Mouse (Mus musculus) embryonic stem cell, embryonic (primary cell): ENCODE results near the gene Ubr3.
"Not testable (repeated sequence)": the region's sequence is repeated elsewhere in the genome, so short reads cannot be mapped to it uniquely, and the experiment has no call there.

ENCODE experiments used
- CTCF ChIA-PET, 4 experiments: fragments of 300-600 bp in 2 of 4; fragments of 350-600 bp in 2 of 4; sonication (Branson Sonifier 250); formaldehyde crosslinking; loops; one replicate each; lab custom pipeline; 2022; ENCODE audit warnings: inconsistent platforms in 2 of 4; lab: Charles Lee
- POLR2A ChIA-PET, 4 experiments: fragments of 300-600 bp in 2 of 4; fragments of 350-600 bp in 2 of 4; sonication (Branson Sonifier 250); formaldehyde crosslinking; loops; one replicate each; lab custom pipeline; 2022; ENCODE audit warnings: antibody characterized with exemption in 4 of 4, inconsistent platforms in 1 of 4; lab: Charles Lee

Ubr3 gene

DNA sequence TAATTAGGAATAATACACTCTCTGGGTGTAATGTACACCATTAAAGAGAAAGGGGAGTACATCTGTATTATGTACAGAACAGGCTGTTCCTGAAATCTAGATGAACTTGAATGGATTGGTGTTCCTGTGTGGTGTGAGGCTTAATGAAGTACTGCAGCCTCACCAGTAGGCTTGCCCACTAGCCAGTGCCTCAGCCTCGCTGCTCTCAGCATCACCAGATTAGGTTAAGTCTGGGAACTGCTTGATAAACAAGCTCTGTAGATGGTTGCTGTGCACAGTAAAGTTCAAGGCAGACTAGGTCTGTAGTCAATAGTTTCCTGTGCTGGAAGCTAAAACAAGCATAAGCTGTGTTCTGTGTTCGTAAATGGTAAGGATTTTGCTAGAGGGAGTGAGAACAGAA, 60.6 kb downstream of the Ubr3 start:
- POLR2A ChIA-PET, result interaction anchor here in 1 of 4 experiments (0.9 to 1.5 kb wide), 2 partner anchors 8 to 62 kb away, joined by 3 read pairs; no protein-coding TSS in a partner anchor
- CTCF ChIA-PET, result no interaction called here

DNA sequence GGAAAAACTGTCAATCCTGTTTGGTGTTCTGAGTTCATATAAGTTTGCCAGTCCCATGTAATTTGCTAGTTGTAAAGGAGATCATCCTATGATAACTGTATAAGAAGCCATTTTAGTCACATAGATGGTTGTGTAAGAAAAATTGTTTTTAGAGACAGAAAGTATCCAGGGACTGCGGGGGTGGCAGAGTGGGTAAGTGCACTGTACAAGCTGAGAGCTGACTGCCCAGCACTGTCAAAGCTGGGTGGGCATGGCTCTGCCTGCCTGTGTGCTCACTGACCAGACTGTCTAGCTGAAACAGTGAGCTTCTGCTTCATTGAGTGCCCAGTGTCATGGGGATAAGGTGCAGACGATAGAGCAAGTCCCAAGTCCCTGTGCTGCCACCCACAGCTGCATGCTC, 77.8 kb downstream of the Ubr3 start:
- ChIA-PET CTCF (interaction anchor here in 2 of 4 experiments (0.7 to 0.8 kb wide), 2 partner anchors 65 to 172 kb away, joined by 3 to 6 read pairs; no protein-coding TSS in a partner anchor), POLR2A (interaction anchor here in 1 of 4 experiments (1.0 kb wide), 1 partner anchor 18 kb away, joined by 7 read pairs; no protein-coding TSS in a partner anchor)

DNA sequence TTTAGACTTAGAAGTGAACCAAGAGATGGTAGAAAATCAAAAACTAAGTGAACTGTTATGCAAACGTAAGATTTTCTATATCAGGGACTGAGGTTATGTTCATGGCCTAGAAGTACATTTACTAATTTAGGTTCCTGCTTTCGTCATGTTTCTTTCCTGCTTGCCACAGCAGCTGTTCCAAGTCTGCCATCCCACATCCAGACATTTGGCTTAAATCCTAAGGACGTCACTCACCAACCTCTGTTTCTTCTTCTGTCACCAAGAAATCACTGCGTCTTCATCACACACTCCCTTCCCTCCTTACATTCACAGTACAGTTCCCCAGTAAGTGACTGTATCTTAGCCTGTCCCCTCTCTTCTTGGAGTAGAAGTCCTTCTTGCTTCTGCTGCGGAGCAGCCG, 92.2 kb downstream of the Ubr3 start:
- POLR2A ChIA-PET, result interaction anchor here in 1 of 4 experiments (0.6 kb wide), 1 partner anchor 86 kb away, joined by 5 read pairs; no protein-coding TSS in a partner anchor

DNA sequence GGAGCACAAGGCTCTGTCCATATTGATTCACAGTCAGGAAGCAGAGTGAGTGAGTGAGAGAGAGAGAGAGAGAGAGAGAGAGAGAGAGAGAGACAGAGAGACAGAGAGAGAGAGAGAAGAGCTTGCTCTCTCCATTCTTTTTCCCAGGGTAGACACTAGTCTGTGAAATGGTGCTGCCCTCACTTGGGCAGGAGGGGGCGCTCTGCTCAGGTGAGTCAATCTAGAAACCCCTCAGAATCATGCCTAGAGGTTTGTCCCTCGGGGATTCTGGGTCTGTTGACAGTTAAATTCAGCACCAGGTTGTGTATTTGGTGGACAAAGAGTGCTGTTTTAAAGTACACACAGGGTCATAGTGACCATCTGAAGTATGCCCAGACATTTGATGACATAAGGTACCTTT, 93.6 kb downstream of the Ubr3 start:
- CTCF ChIA-PET, result interaction anchor here (0.6 to 1.1 kb wide), 10 partner anchors 11 to 719 kb away, joined by 3 to 7 read pairs (median 3); no protein-coding TSS in a partner anchor
- POLR2A ChIA-PET, result interaction anchor here in 1 of 4 experiments (1.3 kb wide), 1 partner anchor 16 kb away, joined by 3 read pairs; no protein-coding TSS in a partner anchor

More for the DNA sequence above, 92.2 kb downstream of the Ubr3 start:
- CTCF ChIA-PET, result no interaction called here

DNA sequence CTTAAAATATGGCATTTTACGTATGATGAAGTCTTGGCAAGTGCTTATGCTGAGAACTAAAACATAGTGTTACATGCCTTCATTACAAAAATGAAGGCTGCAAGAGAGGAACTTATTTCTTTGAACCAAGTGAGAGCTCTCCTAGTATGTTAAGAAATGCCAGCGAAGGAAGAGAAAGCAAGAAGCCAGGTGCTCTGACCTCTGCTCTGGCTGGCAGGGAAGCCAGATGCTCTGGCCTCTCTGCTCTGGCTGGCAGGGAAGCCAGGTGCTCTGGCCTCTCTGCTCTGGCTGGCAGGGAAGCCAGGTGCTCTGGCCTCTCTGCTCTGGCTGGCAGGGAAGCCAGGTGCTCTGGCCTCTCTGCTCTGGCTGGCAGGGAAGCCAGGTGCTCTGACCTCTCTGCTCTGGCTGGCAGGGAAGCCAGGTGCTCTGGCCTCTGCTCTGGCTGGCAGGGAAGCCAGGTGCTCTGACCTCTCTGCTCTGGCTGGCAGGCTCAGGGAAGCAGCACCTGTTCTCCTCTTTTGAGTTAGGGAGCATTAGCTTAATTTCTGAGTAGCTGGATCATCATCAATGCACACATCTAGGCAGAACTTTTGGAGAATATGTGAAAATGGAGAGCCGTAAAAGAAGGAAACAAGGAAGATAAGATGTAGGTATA, 97.2 kb downstream of the Ubr3 start:
- CTCF ChIA-PET, result not testable (repeated sequence)
- POLR2A ChIA-PET, result interaction anchor here in 1 of 4 experiments (1.1 kb wide), 1 partner anchor 53 kb away, joined by 3 read pairs; no protein-coding TSS in a partner anchor

DNA sequence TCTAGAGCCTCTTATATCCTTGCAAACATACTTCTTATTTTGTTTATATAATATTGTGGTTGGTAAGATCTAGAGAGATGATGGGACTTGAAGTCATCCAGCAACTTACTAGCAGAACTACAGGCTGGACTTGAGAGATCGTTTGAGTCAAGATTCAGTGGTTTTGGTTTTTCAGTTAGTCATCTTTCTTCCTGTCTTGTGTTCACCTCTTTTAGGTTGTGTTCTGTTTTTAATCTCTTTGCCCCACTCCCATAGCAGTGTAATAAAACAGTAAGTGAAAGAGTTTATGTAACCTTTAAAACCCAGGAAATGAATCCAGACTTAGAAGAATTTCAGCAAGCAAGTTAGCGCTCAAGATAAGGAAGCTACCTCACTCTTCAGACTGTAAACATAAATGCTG, 97.7 kb downstream of the Ubr3 start:
- POLR2A ChIA-PET, result interaction anchor here in 2 of 4 experiments (0.8 to 1.1 kb wide), 2 partner anchors 20 to 53 kb away, joined by 3 read pairs; no protein-coding TSS in a partner anchor
- CTCF ChIA-PET, result no interaction called here

DNA sequence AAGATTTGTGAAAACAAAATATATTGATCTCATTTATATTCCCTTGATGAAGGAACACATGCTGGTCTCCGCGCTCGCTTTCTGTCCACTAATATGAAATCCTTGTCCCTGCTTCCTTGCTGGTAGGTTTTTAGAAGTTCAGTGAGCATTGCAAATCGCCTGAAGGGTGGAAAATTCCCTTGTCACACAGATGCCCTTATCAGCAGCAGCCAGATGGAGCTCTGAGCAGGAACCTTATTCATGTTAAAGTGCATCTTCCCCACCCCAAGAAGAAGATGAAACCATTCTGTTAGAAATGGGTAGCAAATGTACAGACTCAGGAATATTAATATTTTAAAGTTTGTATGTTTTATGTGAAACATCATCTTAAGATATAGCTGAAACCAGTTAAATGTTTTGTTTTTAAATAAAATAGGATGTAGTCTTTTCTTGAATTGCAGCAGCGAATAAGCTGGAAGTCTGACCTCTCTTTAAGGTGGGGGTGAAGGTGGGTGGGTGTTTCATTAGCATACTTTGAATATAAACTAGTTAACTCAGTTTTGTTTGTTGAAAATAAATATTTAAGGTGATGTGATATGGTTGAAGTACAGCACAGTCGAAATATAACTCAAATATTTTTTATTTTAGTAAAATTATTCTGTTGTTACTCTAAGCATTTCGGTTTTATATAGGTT, 102.2 kb downstream of the Ubr3 start:
- ChIA-PET CTCF (no interaction called here), POLR2A (no interaction called here)

DNA sequence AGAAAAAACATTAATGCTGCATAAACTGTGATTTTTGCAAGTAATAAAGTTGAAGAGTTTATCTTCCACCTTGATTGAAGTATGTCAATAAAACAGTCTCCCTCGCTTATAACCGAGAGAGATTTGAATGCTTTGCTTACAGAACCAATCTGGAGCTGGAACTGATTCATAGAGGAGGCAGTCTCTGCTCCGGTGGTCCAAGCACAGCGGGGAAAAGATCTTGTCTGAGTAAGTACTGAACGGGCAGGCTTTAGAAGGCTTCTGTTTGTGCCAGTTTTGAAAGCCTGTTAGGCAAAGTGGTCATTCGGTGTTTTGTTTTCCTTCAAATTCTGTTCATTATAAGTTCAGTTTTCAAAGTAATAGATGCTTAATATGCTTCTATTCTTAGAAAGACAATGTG, 103.3 kb downstream of the Ubr3 start:
- POLR2A ChIA-PET, result no interaction called here
- CTCF ChIA-PET, result no interaction called here

DNA sequence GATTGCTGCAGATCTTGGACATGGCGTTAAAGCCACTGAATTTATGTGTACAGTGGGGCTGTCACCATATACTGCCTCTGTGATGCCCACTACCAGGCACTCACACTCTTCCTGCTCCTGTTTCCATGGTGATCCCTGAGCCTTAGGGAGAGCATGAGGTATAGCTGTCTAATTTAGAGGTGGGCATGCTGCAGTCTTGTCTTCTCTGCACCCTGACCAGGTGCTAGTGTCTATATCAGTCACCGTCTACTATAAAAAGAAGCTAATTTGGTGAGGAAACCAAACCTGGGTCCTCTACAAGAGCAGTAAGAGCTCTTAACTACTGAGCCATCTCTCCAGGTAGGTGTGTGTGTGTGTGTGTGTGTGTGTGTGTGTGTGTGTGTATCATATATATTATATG, 109.4 kb downstream of the Ubr3 start:
- ChIA-PET CTCF (interaction anchor here in 1 of 4 experiments (0.6 kb wide), 1 partner anchor 22 kb away, joined by 3 read pairs; no protein-coding TSS in a partner anchor), POLR2A (interaction anchor here (0.6 to 1.5 kb wide), 10 partner anchors 8 to 27 kb away, joined by 3 to 4 read pairs (median 3); no protein-coding TSS in a partner anchor)

DNA sequence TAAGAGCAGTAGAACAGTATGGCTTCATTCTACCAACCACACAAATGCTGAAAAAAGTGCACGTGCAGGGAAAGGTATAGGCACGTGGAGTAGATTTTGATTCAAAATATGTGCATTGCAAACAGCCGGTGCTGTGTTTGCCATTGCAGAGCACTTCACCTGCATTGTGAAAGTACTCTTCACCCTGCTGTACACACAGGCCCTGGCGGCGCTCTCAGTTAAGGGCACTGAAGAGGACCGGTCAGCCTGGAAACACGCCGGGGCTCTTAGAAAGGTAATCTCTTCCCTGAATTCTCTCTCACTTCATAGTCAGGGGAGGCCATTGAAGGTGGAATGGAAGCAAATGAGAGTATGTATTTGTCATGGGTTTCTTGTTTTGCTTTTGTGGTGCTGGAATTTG, 115.9 kb downstream of the Ubr3 start:
- POLR2A ChIA-PET, result no interaction called here
- CTCF ChIA-PET, result interaction anchor here in 1 of 4 experiments (1.1 kb wide), 1 partner anchor 545 kb away, joined by 4 read pairs; no protein-coding TSS in a partner anchor

DNA sequence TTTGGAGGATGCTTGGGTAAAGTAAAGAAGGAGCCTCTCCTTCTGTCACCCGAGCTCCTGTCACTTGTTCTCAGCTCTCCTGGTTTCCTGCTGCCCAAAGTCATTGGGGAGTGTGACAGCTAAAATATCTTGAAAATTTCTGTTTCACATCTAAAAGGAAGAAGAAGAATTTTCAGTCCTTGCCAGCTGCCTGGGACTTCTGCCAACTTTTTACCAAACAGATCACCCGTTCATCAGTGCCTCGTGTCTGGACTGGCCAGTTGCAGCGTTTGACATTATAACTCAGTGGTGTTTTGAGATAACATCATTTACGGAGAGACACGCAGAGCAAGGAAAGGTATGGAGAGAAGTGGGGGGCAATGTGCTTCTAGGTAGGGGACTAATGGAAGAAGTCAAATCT, 121.2 kb downstream of the Ubr3 start:
- ChIA-PET CTCF (interaction anchor here in 1 of 4 experiments (0.8 kb wide), 1 partner anchor 181 kb away, joined by 3 read pairs; no protein-coding TSS in a partner anchor), POLR2A (interaction anchor here in 2 of 4 experiments (0.6 to 1.1 kb wide), 2 partner anchors 10 to 12 kb away, joined by 3 read pairs; no protein-coding TSS in a partner anchor)

DNA sequence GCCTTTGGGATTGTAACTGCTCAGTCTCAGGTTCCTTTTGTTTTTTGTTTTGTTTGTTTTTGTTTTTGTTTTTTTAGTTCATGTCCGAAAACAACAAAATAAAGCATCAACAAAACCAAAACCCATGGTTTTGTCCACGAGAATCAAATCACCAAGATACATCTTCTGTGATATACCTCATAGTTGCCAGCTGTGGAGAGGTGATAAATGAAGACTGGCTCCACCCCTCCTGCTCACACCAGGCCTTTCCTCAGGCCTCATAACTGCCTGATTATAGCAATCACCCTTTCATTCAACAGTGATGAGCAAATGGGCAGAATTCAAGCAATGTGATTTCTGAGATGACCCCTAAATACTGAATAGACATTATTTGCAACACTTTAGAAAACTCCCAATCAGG, 127.4 kb downstream of the Ubr3 start:
- CTCF ChIA-PET, result no interaction called here
- POLR2A ChIA-PET, result no interaction called here

DNA sequence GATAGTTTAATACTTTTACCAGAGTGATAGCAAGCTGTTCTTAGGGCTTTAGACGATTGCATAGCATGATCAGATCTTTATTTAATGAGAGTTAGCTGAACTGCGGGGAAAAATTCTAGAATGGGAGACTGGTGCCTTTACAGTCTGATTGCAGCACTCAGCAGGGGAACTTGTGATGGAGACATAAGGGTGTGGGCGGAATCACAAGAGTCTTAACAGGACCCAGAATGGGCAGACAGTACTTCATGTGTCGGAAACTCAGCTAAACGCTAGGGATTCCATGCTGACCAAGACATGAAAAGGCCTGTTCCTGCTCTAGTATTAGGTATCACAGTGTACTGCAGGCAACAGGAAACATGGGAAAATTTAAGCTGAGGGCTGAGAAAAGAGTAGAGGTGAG, 128.7 kb downstream of the Ubr3 start:
- POLR2A ChIA-PET, result interaction anchor here in 1 of 4 experiments (0.8 to 0.9 kb wide), 2 partner anchors 13 to 26 kb away, joined by 3 to 4 read pairs; no protein-coding TSS in a partner anchor
- CTCF ChIA-PET, result no interaction called here

DNA sequence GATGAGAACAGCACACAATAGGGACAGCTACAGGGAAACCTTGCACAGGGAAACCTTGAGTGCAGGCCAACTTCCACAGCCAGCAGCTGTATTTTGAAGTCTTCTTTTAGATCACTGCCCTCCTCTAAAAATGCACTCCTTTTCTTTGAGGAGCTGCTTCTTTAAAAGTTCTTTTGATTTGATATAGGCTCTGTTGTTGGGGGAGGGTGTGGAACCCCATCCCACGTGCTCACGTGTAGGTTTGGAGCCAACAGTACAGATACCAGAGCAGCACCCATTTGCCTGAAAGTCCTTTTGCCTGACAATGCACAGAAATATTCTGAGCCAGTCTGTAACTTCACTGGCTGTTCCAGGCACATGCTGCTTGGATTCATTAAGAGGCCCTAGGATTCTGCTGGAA, 134.4 kb downstream of the Ubr3 start:
- CTCF ChIA-PET, result interaction anchor here in 1 of 4 experiments (0.6 kb wide), 1 partner anchor 41 kb away, joined by 3 read pairs; no protein-coding TSS in a partner anchor
- POLR2A ChIA-PET, result interaction anchor here in 1 of 4 experiments (1.8 kb wide), 3 partner anchors 21 to 64 kb away, joined by 3 to 4 read pairs (median 4); no protein-coding TSS in a partner anchor

DNA sequence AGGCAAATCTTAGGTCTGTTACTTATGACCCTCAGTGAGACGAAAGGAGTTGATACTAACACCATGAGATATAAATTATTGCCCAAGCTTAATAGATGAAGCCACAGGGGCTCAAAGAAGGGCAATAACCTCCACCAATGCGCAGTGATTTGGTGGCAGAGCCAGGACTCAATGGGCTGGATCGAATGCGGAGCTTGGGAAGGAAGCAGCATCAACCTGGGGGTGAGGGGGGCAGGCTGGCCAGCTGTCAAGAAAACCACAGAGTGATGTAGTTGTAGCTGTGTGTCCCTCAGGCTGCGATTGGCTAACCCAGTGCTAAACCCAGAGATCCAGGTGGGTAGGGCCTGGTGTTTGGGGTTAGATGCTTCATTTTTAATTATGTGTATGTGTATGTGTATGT, 137.8 kb downstream of the Ubr3 start:
- ChIA-PET POLR2A (no interaction called here), CTCF (no interaction called here)

DNA sequence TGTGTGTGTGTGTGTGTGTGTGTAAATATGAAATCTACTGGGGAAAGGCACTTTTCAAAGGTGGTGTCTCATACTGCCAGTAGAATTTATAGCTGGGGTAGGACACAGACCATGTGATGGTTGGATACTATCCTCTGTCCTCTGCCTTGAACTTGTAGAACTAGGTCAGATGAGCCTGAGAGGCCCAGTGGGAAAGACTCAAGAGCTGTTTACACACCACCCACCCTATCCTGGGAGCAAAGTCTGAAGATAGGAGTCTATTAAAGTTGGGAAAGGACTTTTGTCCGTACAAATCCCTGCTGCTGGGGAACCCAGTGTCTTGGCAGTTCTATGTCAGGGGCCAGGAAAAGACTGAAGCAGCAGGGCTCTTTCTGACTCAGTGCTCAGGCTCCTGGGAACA, 138.3 kb downstream of the Ubr3 start:
- ChIA-PET CTCF (no interaction called here), POLR2A (interaction anchor here in 2 of 4 experiments (0.6 kb wide), 2 partner anchors 12 kb away, joined by 3 to 10 read pairs; no protein-coding TSS in a partner anchor)

DNA sequence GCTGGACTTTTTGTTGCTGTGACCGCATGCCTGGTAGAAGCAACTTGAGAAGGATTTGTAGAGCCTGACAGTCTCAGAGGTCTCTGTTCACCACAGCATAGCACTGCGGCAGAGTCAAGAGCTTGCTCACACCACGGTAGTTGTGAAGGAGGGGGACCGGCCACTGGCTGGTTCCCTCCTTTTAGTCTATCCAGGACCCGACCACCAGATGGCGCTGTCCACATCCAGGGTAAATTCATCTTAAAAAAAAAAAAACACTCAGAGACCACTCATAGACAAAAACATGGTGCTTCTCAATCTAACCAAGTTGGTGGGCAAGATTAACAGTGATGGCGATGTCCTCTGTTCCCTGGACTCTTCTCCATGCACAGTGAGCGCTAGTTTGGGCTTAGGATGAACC, 140.2 kb downstream of the Ubr3 start:
- ChIA-PET CTCF (interaction anchor here (0.6 to 2.0 kb wide), 28 partner anchors 14 to 1153 kb away, joined by 3 to 15 read pairs (median 4); partner anchors contain the start of genes Gm26558 (in 1 of the 4) and Gorasp2 (in 1 of the 4)), POLR2A (interaction anchor here in 3 of 4 experiments (0.6 to 2.1 kb wide), 6 partner anchors 10 to 666 kb away, joined by 3 to 7 read pairs (median 3); no protein-coding TSS in a partner anchor)

DNA sequence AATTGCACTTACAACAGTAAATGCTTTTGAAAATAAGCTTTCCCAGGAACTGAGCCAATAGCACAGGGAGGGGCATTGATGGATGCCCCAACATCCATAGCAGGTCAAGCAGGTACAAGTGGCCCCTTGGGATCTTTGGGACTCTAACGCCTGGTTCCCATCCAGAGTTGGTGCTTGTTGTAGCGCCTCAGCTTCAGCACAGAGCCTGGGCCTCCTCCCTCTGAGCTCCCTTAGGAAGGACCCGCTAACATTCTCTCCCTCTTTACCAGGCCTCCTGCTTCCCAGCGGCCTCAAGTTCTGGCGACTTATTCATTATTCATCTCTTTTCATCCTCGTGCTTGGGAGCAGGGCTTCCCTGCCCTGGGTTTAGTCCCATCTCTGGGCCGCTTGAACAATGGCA, 141.7 kb downstream of the Ubr3 start, which contains the start of gene Myo3b:
Gene Myo3b, plus strand, starts transcription at position 375 of the 400 bp plus-strand sequence.
- CTCF ChIA-PET, result interaction anchor here in 3 of 4 experiments (0.5 to 1.0 kb wide), 3 partner anchors 88 to 534 kb away, joined by 3 to 13 read pairs (median 3); no protein-coding TSS in a partner anchor
- POLR2A ChIA-PET, result interaction anchor here in 2 of 4 experiments (0.6 to 2.1 kb wide), 6 partner anchors 9 to 75 kb away, joined by 3 to 7 read pairs (median 3); no protein-coding TSS in a partner anchor
